Mouse (Mus musculus) monocyte, adult 59 days (primary cell): ENCODE measurements around the gene Sult5a1. TPM values are rescaled to one million over a fixed set of nuclear protein-coding genes. Genes with fewer than 3 reads are reported as not detected.

Source experiments
- total RNA-seq, 2 experiments: library from RNA; stranded (reverse); gene quantifications; one replicate each; pipeline ENCODE4 v1.2.4; 2023

Gene Sult5a1
- total RNA-seq = not detected

GRCm38 (mm10) chr8:123157888-123158465 lies at the start of gene Sult5a1:
Gene Sult5a1 (minus strand): TSS chr8:123158315.

GRCm38 (mm10) chr8:123185566-123186409 lies 27.7 kb upstream of the Sult5a1 start, which contains the start of gene Dpep1:
Gene Dpep1 (plus strand): TSS chr8:123186242.

GRCm38 (mm10) chr8:123117127-123117731 lies 40.9 kb downstream of the Sult5a1 start, which contains the start of gene Cpne7:
Gene Cpne7 (plus strand): TSS chr8:123117374.

GRCm38 (mm10) chr8:123101735-123102685 lies 56.1 kb downstream of the Sult5a1 start, which contains the start of gene Rpl13:
Gene Rpl13 (plus strand): TSS chr8:123102350.

Other genes starting within 250 kb of the Sult5a1 start
- 100 to 1,000 TPM; 187 to 205 TPM for gene Ankrd11, start 116.0 kb downstream of the Sult5a1 start, total RNA-seq
- 10 to 100 TPM; 36.4 to 49.9 TPM for gene Spg7, start 95.4 kb downstream of the Sult5a1 start, total RNA-seq
- 100 to 1,000 TPM; 788 to 834 TPM for gene Rpl13, start 56.0 kb downstream of the Sult5a1 start, total RNA-seq
- gene Cpne7, start 40.9 kb downstream of the Sult5a1 start, total RNA-seq = not detected
- not detected for gene Dpep1, start 27.9 kb upstream of the Sult5a1 start, total RNA-seq
- gene Chmp1a, start 54.4 kb upstream of the Sult5a1 start, total RNA-seq = 10 to 100 TPM; 64.5 to 85.4 TPM
- gene Spata33, start 54.5 kb upstream of the Sult5a1 start, total RNA-seq = not detected
- gene Cdk10, start 66.5 kb upstream of the Sult5a1 start, total RNA-seq = 10 to 100 TPM; 39.0 to 46.4 TPM
- 1 to 10 TPM; 4.3 to 5.1 TPM for gene Spata2l, start 77.9 kb upstream of the Sult5a1 start, total RNA-seq
- gene Zfp276, start 95.9 kb upstream of the Sult5a1 start, total RNA-seq = 10 to 100 TPM; 27.8 to 36.5 TPM
- 10 to 100 TPM; 67.4 to 82.9 TPM for gene Vps9d1, start 96.0 kb upstream of the Sult5a1 start, total RNA-seq
- 10 to 100 TPM; 45.7 to 58.2 TPM for gene Fanca, start 160.3 kb upstream of the Sult5a1 start, total RNA-seq
- not detected for gene Spire2, start 174.4 kb upstream of the Sult5a1 start, total RNA-seq
- 100 to 1,000 TPM; 189 to 231 TPM for gene Tcf25, start 215.4 kb upstream of the Sult5a1 start, total RNA-seq
- gene Mc1r, start 248.8 kb upstream of the Sult5a1 start, total RNA-seq = not detected